Mouse (Mus musculus): ENCODE results near the gene Aim2. TPM values are rescaled to one million over a fixed set of nuclear protein-coding genes. Genes with fewer than 3 reads are reported as not detected.

Gene Aim2
- polyA plus RNA-seq, 1 experiment from 2014 or later, result 3.9 TPM

- Histone ChIP-seq H3K9ac (ENCODE audit: low read length) (no peak overlapping the region), H3K4me2 (ENCODE audit: low read length) (peak overlapping the region; percentile 41), H3K27me3 (replicated peaks; ENCODE audit: control insufficient read depth, insufficient read depth, low read length) (no peaks in the 10 kb centered on the region), H3K4me1 (replicated peaks; ENCODE audit: control insufficient read depth, insufficient read depth, low read length) (no peaks in the 10 kb centered on the region), H3K36me3 (ENCODE audit: control insufficient read depth, insufficient read depth, low read length) (no peaks in the 10 kb centered on the region), H3K4me3 (ENCODE audit: low read depth, low read length) (no peak overlapping the region), H3K9me3 (ENCODE audit: control insufficient read depth, low read length) (no peaks in the 10 kb centered on the region), H3K27ac (ENCODE audit: low read depth) (no peak overlapping the region)
- WGBS, result 10% methylated on average over 13 of the region's 13 CpGs
- peak; percentile 74 for ATAC-seq (replicated peaks; ENCODE audit: low FRiP score, low TSS enrichment, low read depth)
- DNase-seq (ENCODE audit: low spot score), result peak; percentile 58
Observed at GRCm38 (mm10) chr1:173389901-173390401, 39.3 kb downstream of the Aim2 start.

GRCm38 (mm10) chr1:173391754-173392153 is 41.1 kb downstream of the Aim2 start:
- WGBS, result 82% methylated on average over 6 of the region's 6 CpGs
- H3K27ac ChIP-seq (ENCODE audit: low read depth), result no peak overlapping the region
- H3K36me3 ChIP-seq (ENCODE audit: control insufficient read depth, insufficient read depth, low read length), result no peaks in the 10 kb centered on the region
- no peaks in the 10 kb centered on the region for H3K27me3 ChIP-seq (replicated peaks; ENCODE audit: control insufficient read depth, insufficient read depth, low read length)
- H3K9me3 ChIP-seq (ENCODE audit: control insufficient read depth, low read length), result no peaks in the 10 kb centered on the region
- no peak overlapping the region for H3K9ac ChIP-seq (ENCODE audit: low read length)
- H3K4me1 ChIP-seq (replicated peaks; ENCODE audit: control insufficient read depth, insufficient read depth, low read length), result no peaks in the 10 kb centered on the region
- H3K4me3 ChIP-seq (ENCODE audit: low read depth, low read length), result no peak overlapping the region
- ATAC-seq (replicated peaks; ENCODE audit: low FRiP score, low TSS enrichment, low read depth) (no peak), DNase-seq (ENCODE audit: low spot score) (no peak)
- H3K4me2 ChIP-seq (ENCODE audit: low read length), result no peak overlapping the region

- H3K27ac ChIP-seq (ENCODE audit: low read depth), result no peak overlapping the region
- DNase-seq (ENCODE audit: low spot score), result peak; percentile 87
- no peaks in the 10 kb centered on the region for H3K27me3 ChIP-seq (replicated peaks; ENCODE audit: control insufficient read depth, insufficient read depth, low read length)
- no peak overlapping the region for H3K9ac ChIP-seq (ENCODE audit: low read length)
- no peaks in the 10 kb centered on the region for H3K36me3 ChIP-seq (ENCODE audit: control insufficient read depth, insufficient read depth, low read length)
- whole genome bisulfite sequencing, result 33% methylated on average over 3 of the region's 3 CpGs
- H3K4me1 ChIP-seq (replicated peaks; ENCODE audit: control insufficient read depth, insufficient read depth, low read length), result no peaks in the 10 kb centered on the region
- H3K9me3 ChIP-seq (ENCODE audit: control insufficient read depth, low read length), result no peaks in the 10 kb centered on the region
- no peak overlapping the region for H3K4me3 ChIP-seq (ENCODE audit: low read depth, low read length)
- no peak for ATAC-seq (replicated peaks; ENCODE audit: low FRiP score, low TSS enrichment, low read depth)
- H3K4me2 ChIP-seq (ENCODE audit: low read length), result no peak overlapping the region
Observed at GRCm38 (mm10) chr1:173398323-173398970, 47.8 kb downstream of the Aim2 start.

GRCm38 (mm10) chr1:173404696-173405309 is 54.1 kb downstream of the Aim2 start:
- WGBS, result 78% methylated on average over 5 of the region's 5 CpGs
- no peak overlapping the region for H3K27ac ChIP-seq (ENCODE audit: low read depth)

DNA sequence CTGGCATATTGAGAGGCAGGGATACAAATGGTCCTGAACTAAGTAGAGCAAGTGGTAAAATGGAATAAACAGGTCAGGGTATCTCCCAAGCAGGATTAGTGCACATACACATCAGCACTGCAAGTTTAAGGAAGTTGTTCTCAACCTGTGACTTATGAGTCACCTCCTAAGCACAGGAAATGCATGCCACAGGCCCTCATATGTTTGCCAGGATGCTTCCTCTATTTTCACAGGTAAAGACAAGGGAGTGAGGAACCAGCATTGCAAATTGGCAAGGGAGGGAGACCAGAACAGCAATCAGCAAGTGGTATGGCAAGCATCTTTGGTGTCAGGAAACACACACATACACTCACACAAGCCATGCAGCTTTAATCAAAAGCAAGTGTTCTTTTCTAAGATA is 58.4 kb downstream of the Aim2 start:
- H3K27me3 ChIP-seq (replicated peaks; ENCODE audit: control insufficient read depth, insufficient read depth, low read length), result no peaks in the 10 kb centered on the region
- ATAC-seq (replicated peaks; ENCODE audit: low FRiP score, low TSS enrichment, low read depth) (no peak), DNase-seq (ENCODE audit: low spot score) (no peak)
- H3K9ac ChIP-seq (ENCODE audit: low read length), result no peak overlapping the region
- no peak overlapping the region for H3K27ac ChIP-seq (ENCODE audit: low read depth)
- no peak overlapping the region for H3K4me2 ChIP-seq (ENCODE audit: low read length)
- H3K4me1 ChIP-seq (replicated peaks; ENCODE audit: control insufficient read depth, insufficient read depth, low read length), result no peaks in the 10 kb centered on the region
- H3K9me3 ChIP-seq (ENCODE audit: control insufficient read depth, low read length), result no peaks in the 10 kb centered on the region
- H3K36me3 ChIP-seq (ENCODE audit: control insufficient read depth, insufficient read depth, low read length), result no peaks in the 10 kb centered on the region
- H3K4me3 ChIP-seq (ENCODE audit: low read depth, low read length), result no peak overlapping the region

More at GRCm38 (mm10) chr1:173404696-173405309, 54.1 kb downstream of the Aim2 start:
- no peaks in the 10 kb centered on the region for H3K9me3 ChIP-seq (ENCODE audit: control insufficient read depth, low read length)
- no peaks in the 10 kb centered on the region for H3K4me1 ChIP-seq (replicated peaks; ENCODE audit: control insufficient read depth, insufficient read depth, low read length)
- H3K27me3 ChIP-seq (replicated peaks; ENCODE audit: control insufficient read depth, insufficient read depth, low read length), result no peaks in the 10 kb centered on the region
- ATAC-seq (replicated peaks; ENCODE audit: low FRiP score, low TSS enrichment, low read depth) (no peak), DNase-seq (ENCODE audit: low spot score) (no peak)
- no peak overlapping the region for H3K4me3 ChIP-seq (ENCODE audit: low read depth, low read length)
- no peaks in the 10 kb centered on the region for H3K36me3 ChIP-seq (ENCODE audit: control insufficient read depth, insufficient read depth, low read length)
- no peak overlapping the region for H3K9ac ChIP-seq (ENCODE audit: low read length)
- H3K4me2 ChIP-seq (ENCODE audit: low read length), result no peak overlapping the region

DNA sequence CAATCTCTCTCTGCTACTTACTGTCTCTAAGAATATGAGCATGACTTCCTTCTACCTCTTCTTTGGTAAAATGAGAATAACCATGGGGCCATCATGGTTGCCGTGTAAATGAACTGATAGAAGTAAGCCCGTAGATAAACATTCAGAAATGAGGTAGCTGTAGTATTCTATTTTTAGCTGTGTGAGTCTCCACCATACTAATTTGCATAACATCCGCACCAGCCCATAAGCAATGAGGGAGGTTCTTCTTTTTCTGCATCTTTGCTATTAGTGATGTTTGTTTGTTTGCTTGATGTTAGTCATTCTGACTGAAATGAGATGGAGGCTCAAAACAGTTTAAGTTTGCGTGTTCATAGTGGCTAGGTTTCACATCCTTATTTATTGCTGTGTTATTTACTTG is 61.2 kb downstream of the Aim2 start:
- Histone ChIP-seq H3K4me1 (replicated peaks; ENCODE audit: control insufficient read depth, insufficient read depth, low read length) (no peaks in the 10 kb centered on the region), H3K9me3 (ENCODE audit: control insufficient read depth, low read length) (no peaks in the 10 kb centered on the region), H3K4me3 (ENCODE audit: low read depth, low read length) (no peak overlapping the region), H3K36me3 (ENCODE audit: control insufficient read depth, insufficient read depth, low read length) (no peaks in the 10 kb centered on the region), H3K27me3 (replicated peaks; ENCODE audit: control insufficient read depth, insufficient read depth, low read length) (no peaks in the 10 kb centered on the region), H3K27ac (ENCODE audit: low read depth) (no peak overlapping the region), H3K9ac (ENCODE audit: low read length) (no peak overlapping the region), H3K4me2 (ENCODE audit: low read length) (no peak overlapping the region)
- WGBS, result 89% methylated on average over 4 of the region's 4 CpGs
- DNase-seq (ENCODE audit: low spot score) (no peak), ATAC-seq (replicated peaks; ENCODE audit: low FRiP score, low TSS enrichment, low read depth) (no peak)

DNA sequence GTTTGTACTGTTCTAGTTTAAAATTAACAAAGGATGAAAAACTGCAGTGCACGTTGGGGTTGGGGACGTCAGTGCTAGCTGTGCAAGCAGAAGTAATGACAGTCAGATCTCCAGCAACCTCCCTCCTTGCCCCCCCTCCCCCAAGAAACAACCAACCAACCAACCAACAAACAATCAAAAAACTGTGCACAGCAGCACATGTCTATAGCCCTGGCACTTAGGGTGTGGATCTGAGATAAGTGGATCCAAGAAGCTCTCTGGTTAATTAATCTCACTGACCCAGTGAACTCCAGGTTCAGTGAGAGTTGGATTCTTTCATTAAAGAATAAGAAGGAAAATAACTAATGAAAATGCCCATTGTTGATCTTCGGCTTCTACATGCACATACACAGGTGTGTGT is 64.0 kb downstream of the Aim2 start:
- WGBS, result 66% methylated on average over 3 of the region's 3 CpGs

DNA sequence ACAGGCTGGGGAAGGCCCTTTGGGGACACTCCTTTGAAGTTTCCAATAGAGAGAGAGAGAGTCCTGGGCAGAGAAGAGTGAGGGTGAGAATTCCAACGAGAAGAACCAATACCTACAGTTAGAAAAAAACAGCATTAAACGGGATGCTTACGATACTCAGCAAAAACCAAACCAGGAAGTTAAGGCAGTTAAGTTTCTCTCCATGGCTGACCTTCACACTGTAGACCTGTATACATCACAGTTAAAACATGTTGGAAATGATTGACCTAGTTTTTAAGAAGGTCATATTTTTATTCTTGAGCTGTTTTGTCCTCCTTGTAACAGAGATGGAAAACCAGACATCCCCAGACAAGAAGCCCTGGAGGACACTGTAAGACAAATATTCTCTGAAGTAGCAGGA is 67.8 kb downstream of the Aim2 start:
- DNase-seq (ENCODE audit: low spot score) (no peak), ATAC-seq (replicated peaks; ENCODE audit: low FRiP score, low TSS enrichment, low read depth) (peak; percentile 12; the same call in 1 of the 2 replicates)
- Histone ChIP-seq H3K36me3 (ENCODE audit: control insufficient read depth, insufficient read depth, low read length) (no peaks in the 10 kb centered on the region), H3K9ac (ENCODE audit: low read length) (no peak overlapping the region), H3K4me2 (ENCODE audit: low read length) (no peak overlapping the region), H3K27ac (ENCODE audit: low read depth) (no peak overlapping the region; the same call in 1 of the 2 replicates), H3K9me3 (ENCODE audit: control insufficient read depth, low read length) (no peaks in the 10 kb centered on the region), H3K4me3 (ENCODE audit: low read depth, low read length) (no peak overlapping the region), H3K27me3 (replicated peaks; ENCODE audit: control insufficient read depth, insufficient read depth, low read length) (no peaks in the 10 kb centered on the region), H3K4me1 (replicated peaks; ENCODE audit: control insufficient read depth, insufficient read depth, low read length) (no peaks in the 10 kb centered on the region)
- WGBS, result 74% methylated on average over 3 of the region's 3 CpGs

More for the DNA sequence above, 64.0 kb downstream of the Aim2 start:
- H3K27me3 ChIP-seq (replicated peaks; ENCODE audit: control insufficient read depth, insufficient read depth, low read length), result no peaks in the 10 kb centered on the region
- no peak for DNase-seq (ENCODE audit: low spot score)
- H3K4me3 ChIP-seq (ENCODE audit: low read depth, low read length), result no peak overlapping the region
- no peaks in the 10 kb centered on the region for H3K4me1 ChIP-seq (replicated peaks; ENCODE audit: control insufficient read depth, insufficient read depth, low read length)
- H3K4me2 ChIP-seq (ENCODE audit: low read length), result no peak overlapping the region
- no peaks in the 10 kb centered on the region for H3K9me3 ChIP-seq (ENCODE audit: control insufficient read depth, low read length)
- H3K36me3 ChIP-seq (ENCODE audit: control insufficient read depth, insufficient read depth, low read length), result no peaks in the 10 kb centered on the region
- H3K9ac ChIP-seq (ENCODE audit: low read length), result no peak overlapping the region
- H3K27ac ChIP-seq (ENCODE audit: low read depth), result no peak overlapping the region
- no peak for ATAC-seq (replicated peaks; ENCODE audit: low FRiP score, low TSS enrichment, low read depth)
